ENCODE assay signal across 20 mouse cellular contexts in the genomic region with DNA sequence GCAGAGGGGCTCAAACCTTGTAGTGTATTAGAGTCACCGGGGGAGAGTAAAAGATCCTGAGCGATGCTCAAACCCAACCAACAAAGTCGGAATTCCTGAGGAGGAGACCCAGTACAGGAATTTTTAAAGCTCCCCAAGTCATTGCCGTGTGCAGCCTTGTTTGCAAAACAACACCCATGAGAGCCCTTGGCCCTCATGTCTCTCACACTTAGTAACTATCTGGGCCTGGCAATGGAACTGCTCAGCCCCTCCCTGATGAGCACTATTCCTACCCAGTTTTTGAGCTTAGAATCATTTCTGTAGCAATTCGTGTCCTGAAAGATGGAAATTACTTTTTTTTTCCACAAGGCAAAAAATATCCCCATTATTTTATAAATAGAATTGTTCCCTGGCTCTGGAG.
A peak's percentile ranks its signal among the peaks of the same experiment; 100 is the strongest.
DNase-seq lines count a peak whose midpoint lies in the region; ATAC-seq and TF ChIP-seq lines count a peak whose summit lies in the region.
"Had no signal": no experiment of that assay in that cellular context is flagged by ENCODE, and none has a peak within 500 bp of the region (broad histone marks: within the 10 kb centered on the region; RNA-seq: fewer than 3 reads in every experiment).

No protein-coding gene starts in this region.

- peak; percentile 57; the same call in 1 of the 2 replicates for ATAC-seq in limb, embryonic 13.5 days (ENCODE audit: low FRiP score, low read depth)
- peak; percentile 60; the same call in 1 of the 2 replicates for ATAC-seq in neural tube, embryonic 15.5 days (ENCODE audit: low FRiP score)
- ATAC-seq in limb, embryonic 14.5 days (ENCODE audit: low FRiP score, low read depth) = peak; percentile 19; the same call in 1 of the 2 replicates
- ATAC-seq: activated CD4-positive, CD25-positive, alpha-beta regulatory T cell, adult 4 months; CD4-positive, CD25-positive, alpha-beta regulatory T cell, adult 4 months; Patski had no signal

- H3K4me1 ChIP-seq in limb, embryonic 13.5 days = peaks cover 19% of the 10 kb centered on the region
- H3K4me1 ChIP-seq in limb, embryonic 10.5 days = peaks cover 5% of the 10 kb centered on the region
- H3K4me1 ChIP-seq in neural tube, embryonic 15.5 days = peaks cover 16% of the 10 kb centered on the region
- 0 out of 2 replicates have a peak, but pooled peaks cover 10% of the 10 kb centered on the region for H3K4me1 ChIP-seq in limb, embryonic 14.5 days (ENCODE audit: control insufficient read depth, insufficient read depth, low read length)
- peaks cover 5% of the 10 kb centered on the region for H3K4me1 ChIP-seq in embryonic facial prominence, embryonic 10.5 days

- H3K27me3 ChIP-seq in limb, embryonic 13.5 days = peaks cover 6% of the 10 kb centered on the region
- H3K27me3 ChIP-seq in limb, embryonic 10.5 days (ENCODE audit: low read depth, poor library complexity, severe bottlenecking) = no peaks in the 10 kb centered on the region
- no peaks in the 10 kb centered on the region for H3K27me3 ChIP-seq in neural tube, embryonic 15.5 days (replicated peaks)
- H3K27me3 ChIP-seq in limb, embryonic 14.5 days (ENCODE audit: control insufficient read depth, insufficient read depth, low read length) = no peaks in the 10 kb centered on the region
- no peaks in the 10 kb centered on the region for H3K27me3 ChIP-seq in embryonic facial prominence, embryonic 10.5 days (replicated peaks; ENCODE audit: low read depth, poor library complexity, severe bottlenecking)
- H3K27me3 ChIP-seq: Patski had no signal

- TF ChIP-seq POLR2A in limb, embryonic 14.5 days (IDR thresholded peaks at IDR 0.05; ENCODE audit: borderline replicate concordance, extremely low read depth, insufficient read depth, insufficient read length) = no peak

- H3K9ac ChIP-seq in limb, embryonic 13.5 days = no peak overlapping the region
- H3K9ac ChIP-seq in neural tube, embryonic 15.5 days (replicated peaks) = no peak overlapping the region
- H3K9ac ChIP-seq in limb, embryonic 14.5 days (ENCODE audit: low read depth, low read length, severe bottlenecking) = no peak overlapping the region

- no peak overlapping the region for H3K4me2 ChIP-seq in limb, embryonic 13.5 days (replicated peaks)
- no peak overlapping the region for H3K4me2 ChIP-seq in neural tube, embryonic 15.5 days
- H3K4me2 ChIP-seq in limb, embryonic 14.5 days (replicated peaks; ENCODE audit: low read depth, low read length, severe bottlenecking) = no peak overlapping the region

- no peak overlapping the region for H3K27ac ChIP-seq in limb, embryonic 13.5 days
- no peak overlapping the region for H3K27ac ChIP-seq in limb, embryonic 10.5 days
- H3K27ac ChIP-seq in neural tube, embryonic 15.5 days (replicated peaks) = no peak overlapping the region
- no peak overlapping the region for H3K27ac ChIP-seq in limb, embryonic 14.5 days (replicated peaks; ENCODE audit: low read depth, low read length)
- H3K27ac ChIP-seq in embryonic facial prominence, embryonic 10.5 days (replicated peaks) = no peak overlapping the region

- no peaks in the 10 kb centered on the region for H3K9me3 ChIP-seq in limb, embryonic 13.5 days
- no peaks in the 10 kb centered on the region for H3K9me3 ChIP-seq in limb, embryonic 10.5 days (replicated peaks)
- no peaks in the 10 kb centered on the region for H3K9me3 ChIP-seq in neural tube, embryonic 15.5 days (replicated peaks)
- H3K9me3 ChIP-seq in limb, embryonic 14.5 days (ENCODE audit: control insufficient read depth, low read length) = no peaks in the 10 kb centered on the region
- no peaks in the 10 kb centered on the region for H3K9me3 ChIP-seq in embryonic facial prominence, embryonic 10.5 days
- H3K9me3 ChIP-seq: G1E had no signal

- no peaks in the 10 kb centered on the region for H3K36me3 ChIP-seq in limb, embryonic 13.5 days
- H3K36me3 ChIP-seq in limb, embryonic 10.5 days = no peaks in the 10 kb centered on the region
- no peaks in the 10 kb centered on the region for H3K36me3 ChIP-seq in neural tube, embryonic 15.5 days
- no peaks in the 10 kb centered on the region for H3K36me3 ChIP-seq in limb, embryonic 14.5 days (ENCODE audit: control insufficient read depth, insufficient read depth, low read length)
- H3K36me3 ChIP-seq in embryonic facial prominence, embryonic 10.5 days (replicated peaks) = no peaks in the 10 kb centered on the region
- H3K36me3 ChIP-seq: G1E had no signal

- WGBS in limb, embryonic 13.5 days = 46% methylated on average over 5 of the region's 5 CpGs
- WGBS in limb, embryonic 10.5 days = 86% methylated on average over 5 of the region's 5 CpGs
- WGBS in neural tube, embryonic 15.5 days = 51% methylated on average over 5 of the region's 5 CpGs
- WGBS in limb, embryonic 14.5 days = 60% methylated on average over 5 of the region's 5 CpGs
- WGBS in embryonic facial prominence, embryonic 10.5 days = 84% methylated on average over 5 of the region's 5 CpGs

- no peak for DNase-seq in limb, embryonic 10.5 days (ENCODE audit: low spot score)
- no peak for DNase-seq in neural tube, embryonic 10.5 days (ENCODE audit: extremely low spot score, low spot score)
- no peak for DNase-seq in limb, embryonic 14.5 days (ENCODE audit: low spot score)
- DNase-seq in embryonic facial prominence, embryonic 10.5 days (ENCODE audit: low spot score) = no peak
- DNase-seq: adrenal gland, adult 2 months; adrenal gland, adult 8-10 months; adrenal gland, postnatal 10 days; adrenal gland, postnatal 14 days; adrenal gland, postnatal 25 days; adrenal gland, postnatal 36 days; B cell, adult 2 months; cerebellum, adult 11 months; cerebellum, adult 11-12 months; cerebellum, adult 18-20 months had no signal

- H3K4me3 ChIP-seq in limb, embryonic 13.5 days = no peak overlapping the region
- no peak overlapping the region for H3K4me3 ChIP-seq in limb, embryonic 10.5 days
- no peak overlapping the region for H3K4me3 ChIP-seq in neural tube, embryonic 15.5 days (replicated peaks)
- H3K4me3 ChIP-seq in limb, embryonic 14.5 days (replicated peaks; ENCODE audit: low read length) = no peak overlapping the region
- H3K4me3 ChIP-seq in embryonic facial prominence, embryonic 10.5 days = no peak overlapping the region
